Comparison of ENCODE assay signal across 12 mouse cellular contexts in genomic region chr9:62255896-62256576, GRCm38 (mm10). TPM values are rescaled to one million over a fixed set of nuclear protein-coding genes. Genes with fewer than 3 reads are reported as not detected.
DNase-seq lines count a peak whose midpoint lies in the region; ATAC-seq and TF ChIP-seq lines count a peak whose summit lies in the region.
"Had no signal": no experiment of that assay in that cellular context is flagged by ENCODE, and none has a peak within 500 bp of the region (broad histone marks: within the 10 kb centered on the region; RNA-seq: fewer than 3 reads in every experiment).

No protein-coding gene starts in this region.

- WGBS in intestine, embryonic 14.5 days, result 54% methylated on average over 9 of the region's 9 CpGs
- 61% methylated on average over 9 of the region's 9 CpGs for WGBS in intestine, embryonic 16.5 days
- WGBS in limb, embryonic 14.5 days, result 52% methylated on average over 9 of the region's 9 CpGs
- 62% methylated on average over 9 of the region's 9 CpGs for WGBS in kidney, embryonic 14.5 days

- H3K9me3 ChIP-seq in intestine, embryonic 14.5 days (ENCODE audit: control insufficient read depth, low read length), result no peaks in the 10 kb centered on the region
- no peaks in the 10 kb centered on the region for H3K9me3 ChIP-seq in intestine, embryonic 16.5 days (ENCODE audit: control insufficient read depth, low read length)
- no peaks in the 10 kb centered on the region for H3K9me3 ChIP-seq in MEL (replicated peaks; ENCODE audit: insufficient read depth, low read length)
- no peaks in the 10 kb centered on the region for H3K9me3 ChIP-seq in limb, embryonic 14.5 days (ENCODE audit: control insufficient read depth, low read length)
- H3K9me3 ChIP-seq in kidney, embryonic 14.5 days (ENCODE audit: control insufficient read depth, low read length), result no peaks in the 10 kb centered on the region; the same call in 1 of the 2 replicates

- H3K79me2 ChIP-seq in MEL (ENCODE audit: control insufficient read depth, insufficient read depth, low read length, poor library complexity), result no peaks in the 10 kb centered on the region

- TF ChIP-seq RAD21 in MEL (IDR thresholded peaks at IDR 0.05; ENCODE audit: low read depth, low read length), result no peak

- TF ChIP-seq POLR2A in MEL (IDR thresholded peaks at IDR 0.05; ENCODE audit: control insufficient read depth in 1 of 2, insufficient read depth in 1 of 2, low read depth in 1 of 2, low read length in 2 of 2, poor library complexity in 1 of 2), result no peak
- TF ChIP-seq POLR2A in limb, embryonic 14.5 days (IDR thresholded peaks at IDR 0.05; ENCODE audit: borderline replicate concordance, extremely low read depth, insufficient read depth, insufficient read length), result no peak

- TF ChIP-seq CTCF in MEL (IDR thresholded peaks at IDR 0.05 in 2 of 3, conservative IDR thresholded peaks at IDR 0.05 in 1 of 3; ENCODE audit: control insufficient read depth in 1 of 3, insufficient read depth in 1 of 3, low read depth in 2 of 3, low read length in 3 of 3, poor library complexity in 1 of 3, severe bottlenecking in 1 of 3), result peak in 1 of 3 experiments; percentile 22; a peak in 2 of 6 replicates

- H3K9ac ChIP-seq in intestine, embryonic 14.5 days (ENCODE audit: low read length), result no peak overlapping the region
- H3K9ac ChIP-seq in intestine, embryonic 16.5 days (ENCODE audit: low read depth, low read length), result no peak overlapping the region
- H3K9ac ChIP-seq in MEL (ENCODE audit: control insufficient read depth, low read depth, low read length, poor library complexity, severe bottlenecking), result no peak overlapping the region
- H3K9ac ChIP-seq in limb, embryonic 14.5 days (ENCODE audit: low read depth, low read length, severe bottlenecking), result no peak overlapping the region
- no peak overlapping the region for H3K9ac ChIP-seq in kidney, embryonic 14.5 days (ENCODE audit: low read depth, low read length)

- no peak overlapping the region for H3K4me3 ChIP-seq in intestine, embryonic 14.5 days (ENCODE audit: low read depth, low read length)
- H3K4me3 ChIP-seq in intestine, embryonic 16.5 days (ENCODE audit: low read length), result no peak overlapping the region
- H3K4me3 ChIP-seq in MEL (ENCODE audit: control insufficient read depth in 1 of 2, insufficient read depth in 1 of 2, low read depth in 2 of 2, low read length in 2 of 2), result no peak overlapping the region
- no peak overlapping the region for H3K4me3 ChIP-seq in limb, embryonic 14.5 days (replicated peaks; ENCODE audit: low read length)
- H3K4me3 ChIP-seq in kidney, embryonic 14.5 days (ENCODE audit: low read length), result no peak overlapping the region

- peaks cover 8% of the 10 kb centered on the region; the same call in 1 of the 2 replicates for H3K4me1 ChIP-seq in intestine, embryonic 14.5 days (replicated peaks; ENCODE audit: control insufficient read depth, insufficient read depth, low read length)
- H3K4me1 ChIP-seq in intestine, embryonic 16.5 days (ENCODE audit: control insufficient read depth, insufficient read depth, low read length), result 0 out of 2 replicates have a peak, but pooled peaks cover 3% of the 10 kb centered on the region
- peaks cover 0 to 2% of the 10 kb centered on the region in 2 experiments; a peak in 1 of 4 replicates for H3K4me1 ChIP-seq in MEL (ENCODE audit: control insufficient read depth in 1 of 2, insufficient read depth in 2 of 2, low read length in 2 of 2)
- H3K4me1 ChIP-seq in limb, embryonic 14.5 days (ENCODE audit: control insufficient read depth, insufficient read depth, low read length), result no peaks in the 10 kb centered on the region
- H3K4me1 ChIP-seq in kidney, embryonic 14.5 days (ENCODE audit: control insufficient read depth, insufficient read depth, low read length), result peaks cover 7% of the 10 kb centered on the region

- H3K36me3 ChIP-seq in intestine, embryonic 14.5 days (ENCODE audit: control insufficient read depth, insufficient read depth, low read length), result no peaks in the 10 kb centered on the region
- H3K36me3 ChIP-seq in intestine, embryonic 16.5 days (ENCODE audit: control insufficient read depth, insufficient read depth, low read length), result no peaks in the 10 kb centered on the region
- no peaks in the 10 kb centered on the region for H3K36me3 ChIP-seq in MEL (ENCODE audit: control insufficient read depth in 1 of 2, insufficient read depth in 2 of 2, low read length in 2 of 2)
- H3K36me3 ChIP-seq in limb, embryonic 14.5 days (ENCODE audit: control insufficient read depth, insufficient read depth, low read length), result no peaks in the 10 kb centered on the region
- H3K36me3 ChIP-seq in kidney, embryonic 14.5 days (ENCODE audit: control insufficient read depth, insufficient read depth, low read length), result no peaks in the 10 kb centered on the region

- H3K27ac ChIP-seq in intestine, embryonic 14.5 days (ENCODE audit: low read depth), result peak overlapping the region; percentile 51; the same call in 1 of the 2 replicates
- no peak overlapping the region for H3K27ac ChIP-seq in intestine, embryonic 16.5 days (ENCODE audit: low read length)
- H3K27ac ChIP-seq in MEL (ENCODE audit: control insufficient read depth, low read depth, low read length), result no peak overlapping the region
- H3K27ac ChIP-seq in limb, embryonic 14.5 days (replicated peaks; ENCODE audit: low read depth, low read length), result no peak overlapping the region
- H3K27ac ChIP-seq in kidney, embryonic 14.5 days (ENCODE audit: low read depth, low read length), result no peak overlapping the region

- ATAC-seq in intestine, embryonic 14.5 days (replicated peaks; ENCODE audit: low FRiP score, low TSS enrichment, low read depth), result no peak
- ATAC-seq in intestine, embryonic 16.5 days, result no peak
- peak; percentile 78; the same call in 1 of the 2 replicates for ATAC-seq in limb, embryonic 14.5 days (ENCODE audit: low FRiP score, low read depth)
- no peak for ATAC-seq in megakaryocyte, adult 5-6 weeks (ENCODE audit: poor library complexity, severe bottlenecking)
- ATAC-seq in kidney, embryonic 14.5 days (ENCODE audit: low FRiP score, low TSS enrichment), result no peak

- H3K4me2 ChIP-seq in intestine, embryonic 14.5 days (ENCODE audit: low read length), result no peak overlapping the region; the same call in 1 of the 2 replicates
- no peak overlapping the region for H3K4me2 ChIP-seq in intestine, embryonic 16.5 days (ENCODE audit: low read depth, low read length)
- no peak overlapping the region for H3K4me2 ChIP-seq in limb, embryonic 14.5 days (replicated peaks; ENCODE audit: low read depth, low read length, severe bottlenecking)
- no peak overlapping the region for H3K4me2 ChIP-seq in kidney, embryonic 14.5 days (replicated peaks; ENCODE audit: low read depth, low read length)

- TF ChIP-seq EP300 in MEL (IDR thresholded peaks at IDR 0.05; ENCODE audit: low read depth in 1 of 2, low read length in 2 of 2), result no peak

- no peak for DNase-seq in intestine, embryonic 14.5 days (ENCODE audit: low spot score)
- DNase-seq in 416B (ENCODE audit: low read depth) (peak; percentile 70), MEL (ENCODE audit: low read depth, low spot score) (peak; percentile 15)
- peak; percentile 18 for DNase-seq in limb, embryonic 14.5 days (ENCODE audit: low spot score)
- no peak for DNase-seq in adrenal gland, postnatal 25 days
- DNase-seq: cerebellum, adult 9-10 months; layer of hippocampus, postnatal 36 days; lung, postnatal 36 days had no signal

- no peaks in the 10 kb centered on the region for H3K27me3 ChIP-seq in intestine, embryonic 14.5 days (replicated peaks; ENCODE audit: control insufficient read depth, insufficient read depth, low read length)
- H3K27me3 ChIP-seq in intestine, embryonic 16.5 days (replicated peaks; ENCODE audit: control insufficient read depth, insufficient read depth, low read length), result no peaks in the 10 kb centered on the region
- H3K27me3 ChIP-seq in MEL (ENCODE audit: control insufficient read depth in 1 of 2, insufficient read depth in 2 of 2, low read length in 2 of 2), result peaks cover 0 to 7% of the 10 kb centered on the region in 2 experiments; a peak in 2 of 4 replicates
- H3K27me3 ChIP-seq in limb, embryonic 14.5 days (ENCODE audit: control insufficient read depth, insufficient read depth, low read length), result no peaks in the 10 kb centered on the region
- H3K27me3 ChIP-seq in kidney, embryonic 14.5 days (ENCODE audit: control insufficient read depth, insufficient read depth, low read length), result no peaks in the 10 kb centered on the region

TF ChIP-seq in MEL, 35 proteins besides CTCF, POLR2A, EP300 and RAD21:
- TF ChIP-seq MAFK (IDR thresholded peaks at IDR 0.05; ENCODE audit: borderline replicate concordance, low read depth, low read length), result no peak
TF ChIP-seq in MEL: peak in this region for 0.

RNA-seq across cellular contexts. Expression of gene Spesp1, which starts 26.0 kb away (rescaled TPM):
- polyA plus RNA-seq in intestine, embryonic 14.5 days (2014; fragmentation: Nextera tagmentation; extraction: Ambion mirVana), result not detected in 2 replicates
- not detected in 2 replicates for polyA plus RNA-seq in intestine, embryonic 16.5 days (2015; fragmentation: Nextera tagmentation; extraction: Ambion mirVana)
- not detected in 2 replicates for total RNA-seq in MEL (2012; rRNA removed)
- polyA plus RNA-seq in MEL (2012; ENCODE audit: insufficient read depth in 1 of 2, insufficient read length in 2 of 2, low read depth in 1 of 2, low replicate concordance in 2 of 2, missing spikeins in 1 of 2), result not detected
- not detected in 2 replicates for polyA plus RNA-seq in limb, embryonic 14.5 days (2012; rRNA removed)
- polyA plus RNA-seq in limb, embryonic 14.5 days (2014; fragmentation: Nextera tagmentation; extraction: Ambion mirVana), result not detected in 2 replicates
- total RNA-seq in megakaryocyte, adult 5-6 weeks (2015), result not detected in 2 replicates
- not detected in 2 replicates for total RNA-seq in megakaryocyte, adult 5-6 weeks (2017)
- total RNA-seq in adrenal gland, postnatal 25 days (2021), result not detected in 2 replicates
- not detected in 2 replicates for polyA plus RNA-seq in kidney, embryonic 14.5 days (2014; fragmentation: Nextera tagmentation; extraction: Ambion mirVana)
- polyA plus RNA-seq: heart, embryonic 16.5 days had no signal

Comparison
In these comparisons a context has a peak if more than half of its experiments do, and no peak if none do; other contexts are left out.
1. DNase-seq: peak in 416B (single experiment), MEL (single experiment) and limb, embryonic 14.5 days (single experiment); none in intestine, embryonic 14.5 days (single experiment) and adrenal gland, postnatal 25 days (single experiment).